Mouse (Mus musculus) C2C12 (cell line): Measurements from ENCODE around the gene Rpl3l. TPM values are rescaled to one million over a fixed set of nuclear protein-coding genes. Genes with fewer than 3 reads are reported as not detected.

ENCODE experiments used
- H3K27me3 ChIP-seq: one replicate; pipeline ENCODE4 v1.6.1; 2011; ENCODE audit not compliant: control insufficient read depth, insufficient read depth, insufficient read length
- H3K36me3 ChIP-seq: one replicate; pipeline ENCODE4 v1.6.1; 2011; ENCODE audit not compliant: control insufficient read depth, insufficient read depth
- H3K4me3 ChIP-seq: one replicate; pipeline ENCODE4 v1.5.1; 2011; ENCODE audit warnings: mild to moderate bottlenecking, control low read depth; ENCODE audit not compliant: poor library complexity, insufficient read depth, severe bottlenecking
- H3K79me2 ChIP-seq: one replicate; pipeline ENCODE4 v1.6.1; 2011; ENCODE audit not compliant: control insufficient read depth, insufficient read depth
- H3K79me3 ChIP-seq: one replicate; pipeline ENCODE4 v1.6.1; 2011; ENCODE audit warnings: low read depth, control low read depth
- H3ac ChIP-seq: one replicate; pipeline ENCODE3; 2011; ENCODE audit warnings: low read depth; ENCODE audit not compliant: control insufficient read depth, insufficient read length
- CEBPB ChIP-seq: IDR thresholded peaks from one replicate; pipeline ENCODE4 v1.6.1; 2011; ENCODE audit warnings: low read depth, mild to moderate bottlenecking, control low read depth, moderate library complexity
- CTCF ChIP-seq: IDR thresholded peaks from one replicate; pipeline ENCODE4 v1.5.1; 2011; ENCODE audit not compliant: control insufficient read depth, insufficient read depth, insufficient read length
- FOSL1 ChIP-seq: IDR thresholded peaks from one replicate; pipeline ENCODE4 v1.8.0; 2011; ENCODE audit warnings: mild to moderate bottlenecking, low read length; ENCODE audit not compliant: poor library complexity, insufficient read depth, severe bottlenecking
- MAX ChIP-seq: IDR thresholded peaks from one replicate; pipeline ENCODE4 v1.6.1; 2011; ENCODE audit warnings: mild to moderate bottlenecking, control low read depth
- MYOD1 ChIP-seq: IDR thresholded peaks from one replicate; pipeline ENCODE4 v1.6.1; 2011; ENCODE audit warnings: low read depth; ENCODE audit not compliant: control insufficient read depth, insufficient read length
- MYOG ChIP-seq: IDR thresholded peaks from one replicate; pipeline ENCODE4 v1.6.1; 2011; ENCODE audit not compliant: control insufficient read depth, insufficient read length; ENCODE audit errors: extremely low read depth
- USF1 ChIP-seq: IDR thresholded peaks from one replicate; pipeline ENCODE4 v1.6.1; 2011; ENCODE audit warnings: low read depth, mild to moderate bottlenecking, control low read depth, moderate library complexity
- polyA plus RNA-seq: library from polyadenylated mRNA; unstranded; fragments of >200 nt; fragmentation: generic; extraction: Trizol; gene quantifications from one replicate; pipeline ENCODE4 v1.2.1, GENCODE M21; 2012; ENCODE audit warnings: missing spikeins

Rpl3l gene
- polyA plus RNA-seq, 1 experiment: 0.06 TPM

- Histone ChIP-seq H3K36me3 (no peaks in the 10 kb centered on the region), H3K4me3 (peak within 1 kb of the TSS; percentile 61), H3K27me3 (peaks cover 6% of the 10 kb centered on the region), H3K79me3 (no peaks in the 10 kb centered on the region), H3ac (peak within 1 kb of the TSS; percentile 88), H3K79me2 (no peaks in the 10 kb centered on the region)
- TF ChIP-seq MAX: no peak
- no peak for TF ChIP-seq MYOD1
- no peak for TF ChIP-seq FOSL1
- TF ChIP-seq MYOG: no peak
- TF ChIP-seq CTCF: no peak
- TF ChIP-seq USF1: no peak
- TF ChIP-seq CEBPB: no peak
Measured at GRCm38 (mm10) chr17:24736330-24737051, 8.9 kb downstream of the Rpl3l start, which contains the start of gene Msrb1. Gene Msrb1 (plus strand): TSS chr17:24736642.

GRCm38 (mm10) chr17:24737135-24737810 is 9.7 kb downstream of the Rpl3l start:
- no peaks in the 10 kb centered on the region for H3K79me2 ChIP-seq
- H3ac ChIP-seq: peak overlapping the region; percentile 88
- TF ChIP-seq USF1 (no peak), MYOG (no peak), MAX (no peak), MYOD1 (no peak), CEBPB (no peak), CTCF (no peak), FOSL1 (no peak)
- peaks cover 6% of the 10 kb centered on the region for H3K27me3 ChIP-seq
- no peaks in the 10 kb centered on the region for H3K36me3 ChIP-seq
- H3K79me3 ChIP-seq: no peaks in the 10 kb centered on the region
- H3K4me3 ChIP-seq: peak overlapping the region; percentile 61

- Histone ChIP-seq H3K27me3 (no peaks in the 10 kb centered on the region), H3K36me3 (no peaks in the 10 kb centered on the region), H3K79me2 (no peaks in the 10 kb centered on the region), H3K79me3 (no peaks in the 10 kb centered on the region), H3K4me3 (no peak overlapping the region), H3ac (no peak overlapping the region)
- TF ChIP-seq FOSL1 (no peak), MAX (no peak), USF1 (no peak), CEBPB (no peak), CTCF (no peak), MYOD1 (no peak)
Measured at GRCm38 (mm10) chr17:24738238-24738637, 10.6 kb downstream of the Rpl3l start.

- Histone ChIP-seq H3K79me2 (no peaks in the 10 kb centered on the region), H3K36me3 (no peaks in the 10 kb centered on the region), H3K4me3 (no peak overlapping the region), H3K27me3 (no peaks in the 10 kb centered on the region), H3ac (no peak overlapping the region), H3K79me3 (no peaks in the 10 kb centered on the region)
- no peak for TF ChIP-seq CTCF
- no peak for TF ChIP-seq MAX
- no peak for TF ChIP-seq USF1
- TF ChIP-seq MYOG: no peak
- TF ChIP-seq CEBPB: no peak
- TF ChIP-seq MYOD1: no peak
- TF ChIP-seq FOSL1: no peak
Measured at GRCm38 (mm10) chr17:24739926-24740325, 12.3 kb downstream of the Rpl3l start.

- H3ac ChIP-seq: no peak overlapping the region
- no peaks in the 10 kb centered on the region for H3K79me2 ChIP-seq
- no peaks in the 10 kb centered on the region for H3K36me3 ChIP-seq
- no peaks in the 10 kb centered on the region for H3K79me3 ChIP-seq
- H3K27me3 ChIP-seq: no peaks in the 10 kb centered on the region
- no peak overlapping the region for H3K4me3 ChIP-seq
- TF ChIP-seq CTCF (no peak), MYOG (no peak), USF1 (no peak), CEBPB (no peak), MYOD1 (no peak), MAX (no peak), FOSL1 (no peak)
Measured at GRCm38 (mm10) chr17:24742307-24742706, 14.7 kb downstream of the Rpl3l start.
